Mouse (Mus musculus): ENCODE measurements around the gene Lmx1b.

DNA sequence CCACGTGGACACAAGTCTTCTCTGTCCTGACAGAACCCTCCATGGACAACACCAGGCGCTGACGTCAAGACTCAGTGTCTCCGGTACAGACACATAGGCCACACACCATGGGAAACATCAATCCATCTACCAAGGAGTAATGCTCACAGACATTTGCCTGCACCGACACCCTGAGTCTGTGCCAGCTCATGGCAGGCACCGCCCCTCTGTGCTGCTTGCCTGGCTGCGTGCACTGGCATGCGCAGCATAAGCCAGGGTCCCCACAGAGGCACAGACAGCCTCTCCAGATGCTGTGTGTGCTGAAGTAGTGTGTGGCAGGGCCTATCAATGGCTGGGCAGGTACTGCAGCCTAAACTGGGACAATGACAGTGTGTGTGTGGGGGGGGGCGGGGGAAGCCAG is 22.6 kb downstream of the Lmx1b start:
- no peak for TF ChIP-seq CHD1 (IDR thresholded peaks at IDR 0.05; ENCODE audit: low read depth, low read length)
- TF ChIP-seq MXI1 (IDR thresholded peaks at IDR 0.05; ENCODE audit: low read depth, low read length) = no peak
- no peak for TF ChIP-seq USF2 (conservative IDR thresholded peaks at IDR 0.05; ENCODE audit: low read depth, low read length)
- no peak for TF ChIP-seq CTCF (conservative IDR thresholded peaks at IDR 0.05 in 1 of 2, IDR thresholded peaks at IDR 0.05 in 1 of 2; ENCODE audit: low read depth in 2 of 2, low read length in 2 of 2)
- TF ChIP-seq EP300 (IDR thresholded peaks at IDR 0.05; ENCODE audit: low read length) = no peak
- no peak for TF ChIP-seq UBTF (IDR thresholded peaks at IDR 0.05; ENCODE audit: low read depth, low read length)
- no peak for TF ChIP-seq KAT2A (IDR thresholded peaks at IDR 0.05; ENCODE audit: insufficient replicate concordance, low read length)
